26 mouse cellular contexts compared by ENCODE assay signal in genomic region chr5:112488101-112488776, GRCm38 (mm10). TPM values are rescaled to one million over a fixed set of nuclear protein-coding genes. Genes with fewer than 3 reads are reported as not detected.
A peak's percentile ranks its signal among the peaks of the same experiment; 100 is the strongest.
DNase-seq lines count a peak whose midpoint lies in the region; ATAC-seq and TF ChIP-seq lines count a peak whose summit lies in the region.
"Had no signal": no experiment of that assay in that cellular context is flagged by ENCODE, and none has a peak within 500 bp of the region (broad histone marks: within the 10 kb centered on the region; RNA-seq: fewer than 3 reads in every experiment).

No protein-coding gene starts in this region.

- H3K9me3 ChIP-seq in megakaryocyte, embryonic 14.5 days: peaks cover 20% of the 10 kb centered on the region
- H3K9me3 ChIP-seq in liver, postnatal 0 days (ENCODE audit: low read length): no peaks in the 10 kb centered on the region
- H3K9me3 ChIP-seq in kidney, embryonic 16.5 days (ENCODE audit: low read length): no peaks in the 10 kb centered on the region
- H3K9me3 ChIP-seq: heart, embryonic 13.5 days; hindbrain, embryonic 15.5 days; limb, embryonic 10.5 days; neural tube, embryonic 13.5 days had no signal

- H3K4me1 ChIP-seq in megakaryocyte, embryonic 14.5 days: peaks cover 14% of the 10 kb centered on the region
- H3K4me1 ChIP-seq in liver, postnatal 0 days (ENCODE audit: insufficient read depth): no peaks in the 10 kb centered on the region
- H3K4me1 ChIP-seq in kidney, embryonic 16.5 days (ENCODE audit: insufficient read depth, low read length): peaks cover under 1% of the 10 kb centered on the region; the same call in 1 of the 2 replicates

- H3K27me3 ChIP-seq in megakaryocyte, embryonic 14.5 days (replicated peaks): peaks cover 67% of the 10 kb centered on the region
- H3K27me3 ChIP-seq in liver, postnatal 0 days (ENCODE audit: insufficient read depth, low read length): 0 out of 2 replicates have a peak, but pooled peaks cover 4% of the 10 kb centered on the region
- peaks cover 3% of the 10 kb centered on the region for H3K27me3 ChIP-seq in kidney, embryonic 16.5 days (ENCODE audit: insufficient read depth, low read length)
- H3K27me3 ChIP-seq: hindbrain, embryonic 15.5 days; neural tube, embryonic 13.5 days had no signal

- WGBS in liver, postnatal 0 days (ENCODE audit: insufficient replicate concordance): 57% methylated on average over 8 of the region's 8 CpGs
- WGBS in kidney, embryonic 16.5 days: 67% methylated on average over 8 of the region's 8 CpGs

- ATAC-seq in megakaryocyte, adult 5-6 weeks (ENCODE audit: poor library complexity, severe bottlenecking): no peak
- peak; percentile 27; the same call in 1 of the 2 replicates for ATAC-seq in liver, postnatal 0 days
- no peak for ATAC-seq in kidney, embryonic 16.5 days (ENCODE audit: low FRiP score, low TSS enrichment)

- no peak overlapping the region for H3K9ac ChIP-seq in liver, postnatal 0 days (replicated peaks)
- no peak overlapping the region for H3K9ac ChIP-seq in kidney, embryonic 16.5 days (replicated peaks; ENCODE audit: low read length)
- H3K9ac ChIP-seq: heart, embryonic 13.5 days; hindbrain, embryonic 15.5 days; neural tube, embryonic 13.5 days had no signal

- TF ChIP-seq EP300 in liver, postnatal 0 days (IDR thresholded peaks at IDR 0.05; ENCODE audit: low read depth): no peak

- H3K36me3 ChIP-seq in megakaryocyte, embryonic 14.5 days (replicated peaks; ENCODE audit: low read length): no peaks in the 10 kb centered on the region
- H3K36me3 ChIP-seq in liver, postnatal 0 days (replicated peaks; ENCODE audit: insufficient read depth, low read length): no peaks in the 10 kb centered on the region
- H3K36me3 ChIP-seq in kidney, embryonic 16.5 days (ENCODE audit: insufficient read depth, low read length): no peaks in the 10 kb centered on the region
- H3K36me3 ChIP-seq: G1E; heart, embryonic 13.5 days; hindbrain, embryonic 15.5 days; limb, embryonic 10.5 days; neural tube, embryonic 13.5 days had no signal

- DNase-seq in brain, adult 2 months (ENCODE audit: low read depth, low spot score): peak; percentile 31
- peak; percentile 47 for DNase-seq in liver
- no peak for DNase-seq in liver, postnatal 0 days
- no peak for DNase-seq in layer of hippocampus, adult 9-11 months
- DNase-seq: adrenal gland, postnatal 25 days; cerebellum, adult 8-10 months; gastrocnemius, adult 2 months; heart, postnatal 36 days; kidney, adult 18-20 months; kidney, postnatal 25 days; lung, adult 18-20 months; lung, postnatal 14 days; thymus, postnatal 14 days had no signal

- no peak for TF ChIP-seq CTCF in liver, postnatal 0 days (IDR thresholded peaks at IDR 0.05; ENCODE audit: low read depth)

- no peak overlapping the region for H3K27ac ChIP-seq in liver, postnatal 0 days (ENCODE audit: low read depth)
- no peak overlapping the region for H3K27ac ChIP-seq in kidney, embryonic 16.5 days (ENCODE audit: low read length)
- H3K27ac ChIP-seq: gastrocnemius, adult 2 months; heart, embryonic 13.5 days; hindbrain, embryonic 15.5 days; left cerebral cortex, adult 2 months; limb, embryonic 10.5 days; neural tube, embryonic 13.5 days had no signal

- H3K4me3 ChIP-seq in megakaryocyte, embryonic 14.5 days (replicated peaks): peak overlapping the region; percentile 44
- no peak overlapping the region for H3K4me3 ChIP-seq in liver, postnatal 0 days (ENCODE audit: low read depth, low read length)
- no peak overlapping the region for H3K4me3 ChIP-seq in kidney, embryonic 16.5 days (ENCODE audit: low read length)
- H3K4me3 ChIP-seq: gastrocnemius, adult 2 months; heart, embryonic 13.5 days; hindbrain, embryonic 15.5 days; left cerebral cortex, adult 2 months; limb, embryonic 10.5 days; neural tube, embryonic 13.5 days had no signal

- H3K4me2 ChIP-seq in liver, postnatal 0 days (ENCODE audit: low read depth, low read length): no peak overlapping the region
- H3K4me2 ChIP-seq in kidney, embryonic 16.5 days (replicated peaks; ENCODE audit: low read depth, low read length): no peak overlapping the region
- H3K4me2 ChIP-seq: heart, embryonic 13.5 days; hindbrain, embryonic 15.5 days; neural tube, embryonic 13.5 days had no signal

RNA-seq across cellular contexts. Expression of gene Gm6588, which starts 39.0 kb away (rescaled TPM):
- not detected in 2 replicates for polyA plus RNA-seq in megakaryocyte, embryonic 14.5 days (2012; ENCODE audit: insufficient read depth, low replicate concordance)
- not detected in 2 replicates for total RNA-seq in megakaryocyte, adult 5-6 weeks (2015)
- not detected in 2 replicates for total RNA-seq in megakaryocyte, adult 5-6 weeks (2017)
- polyA plus RNA-seq in liver, postnatal 0 days (2015; fragmentation: Nextera tagmentation; extraction: Ambion mirVana): not detected in 2 replicates
- not detected in 2 replicates for polyA plus RNA-seq in kidney, embryonic 16.5 days (2015; fragmentation: Nextera tagmentation; extraction: Ambion mirVana)
- total RNA-seq: adrenal gland, postnatal 25 days; gastrocnemius, adult 2 months; heart, postnatal 36 days; layer of hippocampus, adult 8-10 months; left cerebral cortex, adult 2 months had no signal
- polyA plus RNA-seq: cortical plate, adult 2 months; embryonic facial prominence, embryonic 11.5 days; G1E; heart, embryonic 13.5 days; limb, embryonic 10.5 days; small intestine, adult 2 months had no signal

Comparison
In these comparisons a context has a peak if more than half of its experiments do, and no peak if none do; other contexts are left out.
1. DNase-seq: peak in brain, adult 2 months (single experiment) and liver (single experiment); none in liver, postnatal 0 days (single experiment) and layer of hippocampus, adult 9-11 months (single experiment).